Mouse (Mus musculus) ES-E14 (cell line): ENCODE measurements at regions not wholly inside any gene's neighbourhood (a gene's known extent, or its start where the extent isn't known, plus 50 kb on each side); places are given as distances from the start of the nearest gene placed in this dataset.

ENCODE experiments used
- DNase-seq: peaks from one replicate; pipeline ENCODE4 v3.0.0-alpha.2; 2013; ENCODE audit warnings: low read depth, low spot score
- H3K27ac ChIP-seq: 2 replicates; pipeline ENCODE4 v1.5.1; 2012; ENCODE audit warnings: low read depth, mild to moderate bottlenecking, low read length, moderate library complexity, mixed read lengths; ENCODE audit not compliant: poor library complexity, insufficient read depth, severe bottlenecking
- H3K36me3 ChIP-seq: 2 replicates; pipeline ENCODE4 v1.6.1; 2012; ENCODE audit warnings: mild to moderate bottlenecking, low read length, moderate library complexity, mixed read lengths; ENCODE audit not compliant: control insufficient read depth, poor library complexity, insufficient read depth, severe bottlenecking
- H3K4me1 ChIP-seq, 2 experiments: fragments of 150-350 bp in 1 of 2; sonication (generic) in 1 of 2; 2 replicates each; pipeline ENCODE4 v1.6.1; 2012; ENCODE audit warnings: low read length in 2 of 2, mild to moderate bottlenecking in 1 of 2, mixed read lengths in 1 of 2; ENCODE audit not compliant: control insufficient read depth in 2 of 2, insufficient read depth in 2 of 2, poor library complexity in 1 of 2
- H3K4me3 ChIP-seq, 2 experiments: fragments of 150-350 bp in 1 of 2; sonication (generic) in 1 of 2; 2 replicates each; pipeline ENCODE4 v1.5.1; 2012; ENCODE audit warnings: low read length in 2 of 2, low read depth in 1 of 2, mild to moderate bottlenecking in 1 of 2, mixed read lengths in 1 of 2; ENCODE audit not compliant: insufficient read depth in 1 of 2, poor library complexity in 1 of 2, severe bottlenecking in 1 of 2
- H3K9ac ChIP-seq: 2 replicates; pipeline ENCODE4 v1.6.1; 2012; ENCODE audit warnings: low read depth, mild to moderate bottlenecking, low read length, mixed read lengths; ENCODE audit not compliant: poor library complexity, insufficient read depth, severe bottlenecking
- H3K9me3 ChIP-seq: fragments of 150-350 bp; sonication (generic); 2 replicates; pipeline ENCODE4 v1.6.1; 2012; ENCODE audit warnings: low read depth, mild to moderate bottlenecking, low read length; ENCODE audit not compliant: control insufficient read depth, insufficient read depth
- CHD2 ChIP-seq: IDR thresholded peaks from 2 replicates; pipeline ENCODE4 v1.6.1; 2014; ENCODE audit warnings: mild to moderate bottlenecking, low read depth, low read length, inconsistent platforms
- HCFC1 ChIP-seq: IDR thresholded peaks from 2 replicates; pipeline ENCODE4 v1.6.1; 2012; ENCODE audit warnings: low read length, inconsistent platforms, borderline replicate concordance; ENCODE audit not compliant: insufficient read depth
- MAFK ChIP-seq: IDR thresholded peaks from 2 replicates; pipeline ENCODE4 v1.6.1; 2014; ENCODE audit warnings: mild to moderate bottlenecking, low read depth, low read length, inconsistent platforms; ENCODE audit not compliant: insufficient read depth
- ZC3H11A ChIP-seq: IDR thresholded peaks from 2 replicates; pipeline ENCODE4 v1.6.1; 2012; ENCODE audit warnings: low read depth, mild to moderate bottlenecking, inconsistent platforms, low read length, borderline replicate concordance
- ZNF384 ChIP-seq: IDR thresholded peaks from 2 replicates; pipeline ENCODE4 v1.6.1; 2012; ENCODE audit warnings: low read depth, low read length, inconsistent platforms
- in situ Hi-C, 2 experiments: fragments of 600-800 bp; cut with MboI; formaldehyde crosslinking; loops; one replicate each; pipeline ENCODE4 v1.15.1; 2025; ENCODE audit warnings: low sequenced_read_pairs in 2 of 2, inconsistent platforms in 1 of 2; ENCODE audit not compliant: unreplicated experiment in 2 of 2

DNA sequence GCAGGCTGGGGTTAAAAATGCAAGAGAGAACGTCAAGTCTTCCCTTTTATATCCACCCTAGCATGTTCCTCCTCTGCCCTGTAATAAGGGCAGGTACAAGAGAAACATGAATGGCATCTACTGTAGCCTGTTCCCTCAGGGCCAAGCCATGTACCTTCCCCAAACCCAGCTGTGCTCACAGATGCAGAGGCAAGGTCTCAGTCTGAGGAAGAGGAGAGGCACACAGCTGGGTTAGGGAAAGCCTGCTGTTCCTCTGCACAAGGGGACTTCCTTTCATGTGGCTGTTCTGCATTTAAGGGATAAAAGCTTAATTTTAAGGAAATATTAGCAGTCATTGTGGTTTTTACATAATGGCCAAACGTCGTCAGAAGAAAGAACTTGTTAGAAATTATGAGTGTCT lies 378.8 kb downstream of the Agtpbp1 start:
- in situ Hi-C loops = no loop called here
- Histone ChIP-seq H3K27ac (no peak overlapping the region), H3K9ac (no peak overlapping the region), H3K4me3 (no peak overlapping the region), H3K9me3 (no peaks in the 10 kb centered on the region), H3K36me3 (no peaks in the 10 kb centered on the region), H3K4me1 (no peaks in the 10 kb centered on the region)
- TF ChIP-seq CHD2 (no peak), ZNF384 (no peak), MAFK (no peak), HCFC1 (no peak), ZC3H11A (no peak)
- DNase-seq = no peak

DNA sequence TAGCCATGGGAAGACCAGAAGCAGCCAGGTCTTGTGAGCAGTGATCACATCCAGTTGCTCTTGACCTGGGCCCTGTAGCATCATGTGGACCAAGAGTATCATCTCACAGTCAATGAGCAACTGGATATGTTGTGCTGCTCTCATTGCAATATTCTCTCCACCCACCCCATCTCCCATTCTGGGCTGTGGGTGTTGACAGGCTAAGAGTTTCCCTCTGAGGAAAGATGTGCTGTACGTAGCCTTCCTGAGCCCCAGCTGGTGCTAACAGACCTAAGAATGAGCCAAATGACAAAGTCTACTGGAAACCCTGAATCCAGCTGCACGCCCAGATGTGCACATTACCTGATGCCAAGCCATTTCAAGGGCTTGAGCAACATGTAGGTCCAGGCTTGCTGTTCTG lies 380.5 kb downstream of the Agtpbp1 start:
- TF ChIP-seq CHD2 (no peak), ZNF384 (no peak), HCFC1 (no peak), MAFK (no peak), ZC3H11A (no peak)
- Histone ChIP-seq H3K9ac (no peak overlapping the region), H3K27ac (no peak overlapping the region), H3K4me3 (no peak overlapping the region), H3K4me1 (no peaks in the 10 kb centered on the region), H3K9me3 (no peaks in the 10 kb centered on the region), H3K36me3 (no peaks in the 10 kb centered on the region)
- in situ Hi-C loops = no loop called here
- DNase-seq = no peak

DNA sequence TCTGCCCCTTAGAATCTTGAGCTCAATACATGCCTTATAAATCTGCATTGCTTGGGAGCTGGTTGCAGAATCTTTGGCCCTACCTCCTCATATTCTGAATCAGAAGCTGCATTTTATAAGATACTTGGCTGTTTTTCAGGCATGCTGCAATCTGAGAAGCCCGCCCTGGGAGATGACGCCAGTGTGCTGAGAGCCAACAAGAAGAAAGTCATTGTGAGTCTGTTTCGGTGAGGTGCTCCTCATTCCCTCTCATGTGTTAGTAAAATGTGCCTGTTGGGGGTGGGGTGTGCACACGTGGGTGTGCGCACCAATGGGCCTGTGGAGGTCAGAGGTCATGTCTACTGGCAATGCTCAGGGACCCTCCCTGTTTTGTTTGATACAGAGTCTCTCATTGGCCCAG lies 388.7 kb downstream of the Agtpbp1 start:
- DNase-seq = no peak

DNA sequence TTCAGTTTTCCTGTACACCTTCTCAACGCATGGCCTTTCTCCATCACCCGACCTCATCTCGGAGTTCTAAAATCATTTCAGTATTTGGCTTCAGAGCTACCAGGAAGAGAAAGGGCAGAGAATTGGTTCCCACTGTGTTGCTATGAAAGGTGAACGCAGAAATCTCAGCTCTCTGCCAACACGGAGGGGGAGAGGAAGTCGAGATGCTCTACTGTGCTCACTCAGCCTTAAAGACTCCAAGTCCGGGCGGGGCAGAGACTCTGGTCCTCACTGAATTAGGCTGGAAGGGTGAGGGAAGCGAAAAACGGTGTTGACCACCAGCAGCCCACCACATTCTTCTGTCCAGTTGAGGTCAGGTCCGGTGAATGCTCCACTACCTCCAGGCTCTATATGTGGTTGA lies 382.1 kb downstream of the Ntrk2 start:
- H3K27ac ChIP-seq = no peak overlapping the region
- H3K9me3 ChIP-seq = no peaks in the 10 kb centered on the region
- no peak overlapping the region for H3K9ac ChIP-seq
- in situ Hi-C loops = no loop called here
- H3K36me3 ChIP-seq = no peaks in the 10 kb centered on the region
- H3K4me1 ChIP-seq = no peaks in the 10 kb centered on the region
- no peak overlapping the region for H3K4me3 ChIP-seq
- TF ChIP-seq ZNF384 (no peak), CHD2 (no peak), ZC3H11A (no peak), HCFC1 (no peak), MAFK (no peak)
- no peak for DNase-seq

More for the DNA sequence above, 388.7 kb downstream of the Agtpbp1 start:
- Histone ChIP-seq H3K4me1 (no peaks in the 10 kb centered on the region), H3K9me3 (no peaks in the 10 kb centered on the region), H3K4me3 (no peak overlapping the region), H3K27ac (no peak overlapping the region), H3K9ac (no peak overlapping the region), H3K36me3 (no peaks in the 10 kb centered on the region)
- TF ChIP-seq CHD2 (no peak), ZNF384 (no peak), HCFC1 (no peak), MAFK (no peak), ZC3H11A (no peak)
- in situ Hi-C loops = no loop called here
